Mouse (Mus musculus): ENCODE results near the gene Gprc5c. TPM values are rescaled to one million over a fixed set of nuclear protein-coding genes. Genes with fewer than 3 reads are reported as not detected.

Gene Gprc5c
- polyA plus RNA-seq, 1 experiment from 2014 or later, result 10.9 TPM

GRCm38 (mm10) chr11:114814873-114815592, 35.9 kb upstream of the Gprc5c start:
- Histone ChIP-seq H3K4me2 (ENCODE audit: low read depth, low read length) (no peak overlapping the region), H3K9me3 (ENCODE audit: control insufficient read depth, low read length) (no peaks in the 10 kb centered on the region), H3K4me3 (ENCODE audit: low read length) (no peak overlapping the region), H3K9ac (ENCODE audit: low read depth, low read length) (no peak overlapping the region), H3K27ac (ENCODE audit: low read length) (no peak overlapping the region), H3K4me1 (ENCODE audit: control insufficient read depth, insufficient read depth, low read length) (no peaks in the 10 kb centered on the region), H3K27me3 (replicated peaks; ENCODE audit: control insufficient read depth, insufficient read depth, low read length) (no peaks in the 10 kb centered on the region), H3K36me3 (ENCODE audit: control insufficient read depth, insufficient read depth, low read length) (no peaks in the 10 kb centered on the region)
- no peak for ATAC-seq
- WGBS, result 73% methylated on average over 11 of the region's 11 CpGs

GRCm38 (mm10) chr11:114816934-114817333, 34.0 kb upstream of the Gprc5c start:
- Histone ChIP-seq H3K4me2 (ENCODE audit: low read depth, low read length) (no peak overlapping the region), H3K9me3 (ENCODE audit: control insufficient read depth, low read length) (no peaks in the 10 kb centered on the region), H3K4me3 (ENCODE audit: low read length) (no peak overlapping the region), H3K9ac (ENCODE audit: low read depth, low read length) (no peak overlapping the region), H3K27ac (ENCODE audit: low read length) (no peak overlapping the region), H3K4me1 (ENCODE audit: control insufficient read depth, insufficient read depth, low read length) (no peaks in the 10 kb centered on the region), H3K27me3 (replicated peaks; ENCODE audit: control insufficient read depth, insufficient read depth, low read length) (no peaks in the 10 kb centered on the region), H3K36me3 (ENCODE audit: control insufficient read depth, insufficient read depth, low read length) (no peaks in the 10 kb centered on the region)
- no peak for ATAC-seq
- 89% methylated on average over 4 of the region's 4 CpGs for WGBS

GRCm38 (mm10) chr11:114818185-114818584, 32.8 kb upstream of the Gprc5c start:
- H3K9ac ChIP-seq (ENCODE audit: low read depth, low read length), result no peak overlapping the region
- no peaks in the 10 kb centered on the region for H3K36me3 ChIP-seq (ENCODE audit: control insufficient read depth, insufficient read depth, low read length)
- H3K27me3 ChIP-seq (replicated peaks; ENCODE audit: control insufficient read depth, insufficient read depth, low read length), result no peaks in the 10 kb centered on the region
- no peaks in the 10 kb centered on the region for H3K9me3 ChIP-seq (ENCODE audit: control insufficient read depth, low read length)
- no peak overlapping the region for H3K4me2 ChIP-seq (ENCODE audit: low read depth, low read length)
- no peak for ATAC-seq
- WGBS, result 90% methylated on average over 7 of the region's 7 CpGs
- H3K4me1 ChIP-seq (ENCODE audit: control insufficient read depth, insufficient read depth, low read length), result peaks cover 4% of the 10 kb centered on the region; the same call in 1 of the 2 replicates
- no peak overlapping the region for H3K4me3 ChIP-seq (ENCODE audit: low read length)
- H3K27ac ChIP-seq (ENCODE audit: low read length), result no peak overlapping the region

- no peak overlapping the region for H3K27ac ChIP-seq (ENCODE audit: low read length)
- ATAC-seq, result no peak
- 55% methylated on average over 2 of the region's 2 CpGs for WGBS
- peaks cover 8% of the 10 kb centered on the region; the same call in 1 of the 2 replicates for H3K4me1 ChIP-seq (ENCODE audit: control insufficient read depth, insufficient read depth, low read length)
- H3K4me3 ChIP-seq (ENCODE audit: low read length), result no peak overlapping the region
- no peaks in the 10 kb centered on the region for H3K36me3 ChIP-seq (ENCODE audit: control insufficient read depth, insufficient read depth, low read length)
- no peak overlapping the region for H3K4me2 ChIP-seq (ENCODE audit: low read depth, low read length)
- H3K9me3 ChIP-seq (ENCODE audit: control insufficient read depth, low read length), result no peaks in the 10 kb centered on the region
- H3K9ac ChIP-seq (ENCODE audit: low read depth, low read length), result no peak overlapping the region
- H3K27me3 ChIP-seq (replicated peaks; ENCODE audit: control insufficient read depth, insufficient read depth, low read length), result no peaks in the 10 kb centered on the region
Measured at GRCm38 (mm10) chr11:114819110-114819509, 31.8 kb upstream of the Gprc5c start.

GRCm38 (mm10) chr11:114820444-114820843, 30.5 kb upstream of the Gprc5c start:
- Histone ChIP-seq H3K9me3 (ENCODE audit: control insufficient read depth, low read length) (no peaks in the 10 kb centered on the region), H3K4me2 (ENCODE audit: low read depth, low read length) (no peak overlapping the region), H3K4me1 (ENCODE audit: control insufficient read depth, insufficient read depth, low read length) (peaks cover 8% of the 10 kb centered on the region; the same call in 1 of the 2 replicates), H3K9ac (ENCODE audit: low read depth, low read length) (no peak overlapping the region), H3K36me3 (ENCODE audit: control insufficient read depth, insufficient read depth, low read length) (no peaks in the 10 kb centered on the region), H3K27ac (ENCODE audit: low read length) (no peak overlapping the region), H3K4me3 (ENCODE audit: low read length) (no peak overlapping the region), H3K27me3 (replicated peaks; ENCODE audit: control insufficient read depth, insufficient read depth, low read length) (no peaks in the 10 kb centered on the region)
- ATAC-seq, result no peak
- WGBS, result 45% methylated on average over 3 of the region's 3 CpGs

GRCm38 (mm10) chr11:114821325-114821724, 29.6 kb upstream of the Gprc5c start:
- no peak overlapping the region for H3K9ac ChIP-seq (ENCODE audit: low read depth, low read length)
- H3K27me3 ChIP-seq (replicated peaks; ENCODE audit: control insufficient read depth, insufficient read depth, low read length), result no peaks in the 10 kb centered on the region
- no peak overlapping the region for H3K4me3 ChIP-seq (ENCODE audit: low read length)
- no peaks in the 10 kb centered on the region for H3K9me3 ChIP-seq (ENCODE audit: control insufficient read depth, low read length)
- H3K4me2 ChIP-seq (ENCODE audit: low read depth, low read length), result no peak overlapping the region
- no peaks in the 10 kb centered on the region for H3K36me3 ChIP-seq (ENCODE audit: control insufficient read depth, insufficient read depth, low read length)
- H3K4me1 ChIP-seq (ENCODE audit: control insufficient read depth, insufficient read depth, low read length), result peaks cover 8% of the 10 kb centered on the region; the same call in 1 of the 2 replicates
- H3K27ac ChIP-seq (ENCODE audit: low read length), result no peak overlapping the region
- 69% methylated on average over 1 of the region's 1 CpGs for WGBS
- no peak for ATAC-seq

- Histone ChIP-seq H3K27ac (ENCODE audit: low read length) (no peak overlapping the region), H3K4me2 (ENCODE audit: low read depth, low read length) (no peak overlapping the region), H3K4me1 (ENCODE audit: control insufficient read depth, insufficient read depth, low read length) (peaks cover 8% of the 10 kb centered on the region; the same call in 1 of the 2 replicates), H3K4me3 (ENCODE audit: low read length) (no peak overlapping the region), H3K36me3 (ENCODE audit: control insufficient read depth, insufficient read depth, low read length) (no peaks in the 10 kb centered on the region), H3K9ac (ENCODE audit: low read depth, low read length) (no peak overlapping the region), H3K9me3 (ENCODE audit: control insufficient read depth, low read length) (no peaks in the 10 kb centered on the region), H3K27me3 (replicated peaks; ENCODE audit: control insufficient read depth, insufficient read depth, low read length) (no peaks in the 10 kb centered on the region)
- 51% methylated on average over 12 of the region's 12 CpGs for WGBS
- ATAC-seq, result no peak
Measured at GRCm38 (mm10) chr11:114822727-114823126, 28.2 kb upstream of the Gprc5c start.

- no peak for ATAC-seq
- H3K27me3 ChIP-seq (replicated peaks; ENCODE audit: control insufficient read depth, insufficient read depth, low read length), result no peaks in the 10 kb centered on the region
- peaks cover 8% of the 10 kb centered on the region; the same call in 1 of the 2 replicates for H3K4me1 ChIP-seq (ENCODE audit: control insufficient read depth, insufficient read depth, low read length)
- 14% methylated on average over 11 of the region's 11 CpGs for WGBS
- no peaks in the 10 kb centered on the region for H3K36me3 ChIP-seq (ENCODE audit: control insufficient read depth, insufficient read depth, low read length)
- H3K9ac ChIP-seq (ENCODE audit: low read depth, low read length), result no peak overlapping the region
- no peak overlapping the region for H3K27ac ChIP-seq (ENCODE audit: low read length)
- H3K4me2 ChIP-seq (ENCODE audit: low read depth, low read length), result no peak overlapping the region
- no peak overlapping the region for H3K4me3 ChIP-seq (ENCODE audit: low read length)
- no peaks in the 10 kb centered on the region for H3K9me3 ChIP-seq (ENCODE audit: control insufficient read depth, low read length)
Measured at GRCm38 (mm10) chr11:114823199-114823725, 27.7 kb upstream of the Gprc5c start.

GRCm38 (mm10) chr11:114826686-114827085, 24.3 kb upstream of the Gprc5c start:
- Histone ChIP-seq H3K27me3 (replicated peaks; ENCODE audit: control insufficient read depth, insufficient read depth, low read length) (no peaks in the 10 kb centered on the region), H3K9me3 (ENCODE audit: control insufficient read depth, low read length) (no peaks in the 10 kb centered on the region), H3K4me2 (ENCODE audit: low read depth, low read length) (no peak overlapping the region), H3K36me3 (ENCODE audit: control insufficient read depth, insufficient read depth, low read length) (no peaks in the 10 kb centered on the region), H3K27ac (ENCODE audit: low read length) (no peak overlapping the region), H3K4me3 (ENCODE audit: low read length) (no peak overlapping the region), H3K4me1 (ENCODE audit: control insufficient read depth, insufficient read depth, low read length) (peaks cover 26% of the 10 kb centered on the region), H3K9ac (ENCODE audit: low read depth, low read length) (no peak overlapping the region)
- 58% methylated on average over 5 of the region's 5 CpGs for WGBS
- ATAC-seq, result peak; percentile 53

Data from intestine, embryonic 16.5 days (tissue).